Mouse (Mus musculus) intestine, embryonic 14.5 days (tissue): ENCODE measurements around the gene 4930572O03Rik. TPM values are rescaled to one million over a fixed set of nuclear protein-coding genes. Genes with fewer than 3 reads are reported as not detected.
"Not testable (repeated sequence)": the region's sequence is repeated elsewhere in the genome, so short reads cannot be mapped to it uniquely, and the experiment has no call there.

ENCODE experiments used
- ATAC-seq: fragments of 200-750 bp; cut with Nextera tagmentation; replicated peaks from 2 replicates; pipeline ENCODE4 v1.8.0; 2017; ENCODE audit warnings: low read depth, moderate number of reproducible peaks, moderate TSS enrichment, moderate library complexity; ENCODE audit not compliant: low FRiP score, low TSS enrichment
- DNase-seq: peaks from one replicate; pipeline ENCODE4 v3.0.0-alpha.2; 2018; ENCODE audit warnings: low spot score
- H3K27ac ChIP-seq: fragments of 300-500 bp; sonication (generic); 2 replicates; pipeline ENCODE4 v1.5.1; 2014; ENCODE audit warnings: low read depth, mild to moderate bottlenecking, control low read depth
- H3K27me3 ChIP-seq: fragments of 300-500 bp; sonication (generic); replicated peaks from 2 replicates; pipeline ENCODE4 v1.6.1; 2014; ENCODE audit warnings: low read length, control low read depth; ENCODE audit not compliant: control insufficient read depth, insufficient read depth
- H3K36me3 ChIP-seq: fragments of 300-500 bp; sonication (generic); 2 replicates; pipeline ENCODE4 v1.6.1; 2014; ENCODE audit warnings: low read length, control low read depth; ENCODE audit not compliant: control insufficient read depth, insufficient read depth
- H3K4me1 ChIP-seq: fragments of 300-500 bp; sonication (generic); replicated peaks from 2 replicates; pipeline ENCODE4 v1.6.1; 2014; ENCODE audit warnings: low read length, control low read depth, mixed read lengths; ENCODE audit not compliant: control insufficient read depth, insufficient read depth
- H3K4me2 ChIP-seq: fragments of 300-500 bp; sonication (generic); 2 replicates; pipeline ENCODE4 v1.6.1; 2014; ENCODE audit warnings: low read length
- H3K4me3 ChIP-seq: fragments of 300-500 bp; sonication (generic); 2 replicates; pipeline ENCODE4 v1.5.1; 2014; ENCODE audit warnings: low read depth, low read length, control low read depth, mixed read lengths
- H3K9ac ChIP-seq: fragments of 300-500 bp; sonication (generic); 2 replicates; pipeline ENCODE4 v1.6.1; 2014; ENCODE audit warnings: mild to moderate bottlenecking, low read length
- H3K9me3 ChIP-seq: fragments of 300-500 bp; sonication (generic); 2 replicates; pipeline ENCODE4 v1.6.1; 2016; ENCODE audit warnings: low read length, control low read depth; ENCODE audit not compliant: control insufficient read depth
- WGBS: fragments of 180-500 bp; shearing (Covaris S2); extraction: QIAGEN DNeasy Blood & Tissue Kit; methylation state at CpG from one replicate; pipeline ENCODE4 v1.1.7; 2014; 5-methylcytosine and 5-hydroxymethylcytosine counted together
- polyA plus RNA-seq: library from polyadenylated mRNA; unstranded; fragments of >200 nt; fragmentation: Nextera tagmentation; extraction: Ambion mirVana; gene quantifications from 2 replicates; pipeline ENCODE4 v1.2.1, GENCODE M21; 2014

4930572O03Rik gene
- polyA plus RNA-seq, 1 experiment from 2014 or later: not detected

- H3K36me3 ChIP-seq, ATAC-seq: not testable (repeated sequence)
- WGBS: 65% methylated on average over 2 of the region's 2 CpGs
Measured at GRCm38 (mm10) chr5:15603008-15603407, 53.9 kb downstream of the 4930572O03Rik start.

GRCm38 (mm10) chr5:15602424-15602947 is 54.4 kb downstream of the 4930572O03Rik start:
- H3K4me3 ChIP-seq, H3K4me1 ChIP-seq, H3K27ac ChIP-seq, H3K9me3 ChIP-seq, H3K4me2 ChIP-seq, H3K9ac ChIP-seq, H3K27me3 ChIP-seq, ATAC-seq, H3K36me3 ChIP-seq: not testable (repeated sequence)
- DNase-seq: peak; percentile 53
- 62% methylated on average over 3 of the region's 3 CpGs for WGBS

More at GRCm38 (mm10) chr5:15603008-15603407, 53.9 kb downstream of the 4930572O03Rik start:
- DNase-seq, H3K9me3 ChIP-seq, H3K27me3 ChIP-seq, H3K4me1 ChIP-seq, H3K4me2 ChIP-seq, H3K27ac ChIP-seq, H3K4me3 ChIP-seq, H3K9ac ChIP-seq: not testable (repeated sequence)

Other genes starting within 250 kb of the 4930572O03Rik start
- gene Gm21149, start 180.5 kb downstream of the 4930572O03Rik start, polyA plus RNA-seq: 0.15 TPM in 1 of 2 replicates, not detected in the other
- gene Gm21190, start 127.8 kb downstream of the 4930572O03Rik start, polyA plus RNA-seq: 0.30 TPM in 1 of 2 replicates, not detected in the other
- 0.34 and 0.63 TPM in 2 replicates for gene Gm21083, start 79.7 kb downstream of the 4930572O03Rik start, polyA plus RNA-seq
- not detected in 2 replicates for gene Speer4d, start 38.0 kb downstream of the 4930572O03Rik start, polyA plus RNA-seq
- gene Speer4c, start 57.2 kb upstream of the 4930572O03Rik start, polyA plus RNA-seq: not detected in 2 replicates